Mouse (Mus musculus) embryonic facial prominence, embryonic 11.5 days (tissue): ENCODE results near the gene Ccdc28a. TPM values are rescaled to one million over a fixed set of nuclear protein-coding genes. Genes with fewer than 3 reads are reported as not detected.

Experiments
- ATAC-seq: fragments of 200-750 bp; cut with Nextera tagmentation; replicated peaks from 2 replicates; pipeline ENCODE4 v1.8.0; 2017; ENCODE audit warnings: low read depth; ENCODE audit not compliant: insufficient number of reproducible peaks, low FRiP score, low TSS enrichment
- DNase-seq: peaks from one replicate; pipeline ENCODE4 v3.0.0-alpha.2; 2015; ENCODE audit warnings: low spot score
- H3K27ac ChIP-seq: fragments of 300-500 bp; sonication (generic); replicated peaks from 2 replicates; pipeline ENCODE4 v1.5.1; 2014; ENCODE audit warnings: mild to moderate bottlenecking, low read depth, low read length, control low read depth
- H3K27me3 ChIP-seq: fragments of 300-500 bp; sonication (generic); 2 replicates; pipeline ENCODE4 v1.6.1; 2014; ENCODE audit warnings: mild to moderate bottlenecking, low read length, moderate library complexity, mixed read lengths; ENCODE audit not compliant: control insufficient read depth, insufficient read depth
- H3K36me3 ChIP-seq: fragments of 300-500 bp; sonication (generic); replicated peaks from 2 replicates; pipeline ENCODE4 v1.6.1; 2014; ENCODE audit warnings: low read depth, mild to moderate bottlenecking, low read length, moderate library complexity, mixed read lengths; ENCODE audit not compliant: control insufficient read depth, insufficient read depth
- H3K4me1 ChIP-seq: fragments of 300-500 bp; sonication (generic); 2 replicates; pipeline ENCODE4 v1.6.1; 2014; ENCODE audit warnings: low read length, mixed read lengths; ENCODE audit not compliant: control insufficient read depth, insufficient read depth
- H3K4me2 ChIP-seq: fragments of 300-500 bp; sonication (generic); 2 replicates; pipeline ENCODE4 v1.6.1; 2014; ENCODE audit warnings: low read depth, mild to moderate bottlenecking, control low read depth, low read length, moderate library complexity
- H3K4me3 ChIP-seq: fragments of 300-500 bp; sonication (generic); 2 replicates; pipeline ENCODE4 v1.5.1; 2014; ENCODE audit warnings: low read depth, low read length, control low read depth
- H3K9ac ChIP-seq: fragments of 300-500 bp; sonication (generic); replicated peaks from 2 replicates; pipeline ENCODE4 v1.6.1; 2014; ENCODE audit warnings: mild to moderate bottlenecking, control low read depth, low read length
- H3K9me3 ChIP-seq: fragments of 300-500 bp; sonication (generic); replicated peaks from 2 replicates; pipeline ENCODE4 v1.6.1; 2016; ENCODE audit warnings: mild to moderate bottlenecking, low read length, inconsistent platforms, mixed read lengths; ENCODE audit not compliant: control insufficient read depth
- WGBS: fragments of 180-500 bp; shearing (Covaris S2); extraction: QIAGEN DNeasy Blood & Tissue Kit; methylation state at CpG from one replicate; pipeline ENCODE4 v1.1.7; 2014; 5-methylcytosine and 5-hydroxymethylcytosine counted together
- polyA plus RNA-seq: library from polyadenylated mRNA; unstranded; fragments of >200 nt; fragmentation: Nextera tagmentation; extraction: Ambion mirVana; gene quantifications from 2 replicates; pipeline ENCODE4 v1.2.1, GENCODE M21; 2014

The Ccdc28a gene
- polyA plus RNA-seq, 1 experiment from 2014 or later = 10.3 TPM

DNA sequence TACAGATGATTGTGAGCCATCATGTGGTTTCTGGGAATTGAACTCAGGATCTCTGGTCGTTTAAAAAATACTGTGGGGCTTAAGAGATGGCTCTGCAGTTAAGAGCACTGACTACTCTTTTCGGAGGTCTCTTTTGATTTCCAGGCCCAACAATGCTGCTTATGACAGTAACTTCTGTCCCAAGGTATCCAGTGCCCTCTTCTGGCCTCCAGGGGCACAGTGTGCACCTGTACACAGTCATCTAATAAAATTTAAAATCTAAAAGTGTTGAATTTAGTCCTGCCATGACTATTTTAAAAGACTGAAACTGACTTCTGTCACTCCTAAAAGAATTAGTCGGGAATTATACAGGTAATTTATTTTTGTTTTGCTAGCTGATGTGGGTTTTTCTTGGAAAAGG is 907 bp downstream of the Ccdc28a start:
- no peak for DNase-seq
- Histone ChIP-seq H3K27ac (no peak overlapping the region), H3K36me3 (no peaks in the 10 kb centered on the region), H3K4me2 (no peak overlapping the region), H3K4me1 (no peaks in the 10 kb centered on the region), H3K9ac (no peak overlapping the region), H3K9me3 (no peaks in the 10 kb centered on the region), H3K27me3 (no peaks in the 10 kb centered on the region), H3K4me3 (no peak overlapping the region)
- WGBS = 52% methylated on average over 3 of the region's 3 CpGs
- ATAC-seq = no peak

DNA sequence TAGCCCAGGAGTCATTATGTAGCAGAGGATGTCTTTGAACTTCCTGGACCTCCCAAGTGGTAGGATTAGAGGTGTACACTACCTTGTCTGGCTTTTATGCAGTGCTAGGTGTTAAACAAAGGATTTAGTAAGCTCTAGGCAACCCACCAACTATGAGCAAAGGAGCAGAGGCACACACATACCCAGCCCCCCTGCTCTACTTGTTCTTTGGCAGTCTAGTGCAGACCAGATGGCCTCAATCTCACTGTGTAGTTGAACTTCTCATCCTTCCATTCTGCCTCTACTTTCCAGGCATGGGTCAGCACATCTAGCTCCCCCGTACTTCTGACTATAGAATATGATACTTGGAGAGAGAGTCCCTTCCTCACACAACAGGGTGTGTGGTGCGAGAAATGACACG is 10.4 kb downstream of the Ccdc28a start:
- Histone ChIP-seq H3K27ac (no peak overlapping the region), H3K9me3 (no peaks in the 10 kb centered on the region), H3K4me1 (no peaks in the 10 kb centered on the region), H3K4me2 (no peak overlapping the region), H3K27me3 (no peaks in the 10 kb centered on the region), H3K4me3 (no peak overlapping the region), H3K9ac (no peak overlapping the region), H3K36me3 (no peaks in the 10 kb centered on the region)
- 94% methylated on average over 3 of the region's 3 CpGs for WGBS
- no peak for ATAC-seq
- no peak for DNase-seq

- Histone ChIP-seq H3K9ac (no peak overlapping the region), H3K9me3 (no peaks in the 10 kb centered on the region), H3K27me3 (no peaks in the 10 kb centered on the region), H3K4me2 (no peak overlapping the region), H3K4me1 (no peaks in the 10 kb centered on the region), H3K36me3 (no peaks in the 10 kb centered on the region), H3K4me3 (no peak overlapping the region), H3K27ac (no peak overlapping the region)
- ATAC-seq = no peak
- DNase-seq = no peak
- WGBS = 84% methylated on average over 10 of the region's 10 CpGs
Observed at GRCm38 (mm10) chr10:18219351-18219750, 15.4 kb downstream of the Ccdc28a start.

DNA sequence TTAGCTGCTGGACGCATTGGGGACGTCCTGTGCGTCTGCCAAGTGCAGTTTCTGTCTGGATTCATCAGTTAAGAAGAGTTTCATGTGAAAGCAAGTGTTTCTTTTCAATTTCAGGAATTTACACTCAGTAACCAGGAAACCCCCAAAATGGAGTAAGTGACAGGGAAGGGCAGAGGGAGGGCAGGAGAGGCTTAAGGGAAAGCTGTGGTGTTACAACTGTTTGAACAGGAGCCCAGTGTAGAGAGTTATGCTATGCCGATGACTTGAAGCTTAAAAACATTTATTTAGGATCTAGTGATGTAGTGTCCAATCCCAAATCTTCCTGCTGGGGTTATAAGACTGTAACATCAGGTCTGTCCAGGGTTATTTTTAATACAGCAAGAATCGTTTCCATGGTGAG is 20.7 kb downstream of the Ccdc28a start:
- no peak overlapping the region for H3K4me3 ChIP-seq
- H3K27me3 ChIP-seq = no peaks in the 10 kb centered on the region
- DNase-seq (no peak), ATAC-seq (no peak)
- H3K27ac ChIP-seq = no peak overlapping the region
- no peaks in the 10 kb centered on the region for H3K9me3 ChIP-seq
- H3K36me3 ChIP-seq = no peaks in the 10 kb centered on the region
- H3K9ac ChIP-seq = no peak overlapping the region
- H3K4me1 ChIP-seq = no peaks in the 10 kb centered on the region
- H3K4me2 ChIP-seq = no peak overlapping the region
- 88% methylated on average over 5 of the region's 5 CpGs for WGBS

GRCm38 (mm10) chr10:18213373-18213772 is 21.4 kb downstream of the Ccdc28a start:
- ATAC-seq = no peak
- no peak overlapping the region for H3K4me3 ChIP-seq
- no peak overlapping the region for H3K27ac ChIP-seq
- no peaks in the 10 kb centered on the region for H3K9me3 ChIP-seq
- H3K9ac ChIP-seq = no peak overlapping the region
- H3K4me1 ChIP-seq = no peaks in the 10 kb centered on the region
- DNase-seq = no peak
- no peak overlapping the region for H3K4me2 ChIP-seq
- no peaks in the 10 kb centered on the region for H3K36me3 ChIP-seq
- H3K27me3 ChIP-seq = no peaks in the 10 kb centered on the region
- 75% methylated on average over 4 of the region's 4 CpGs for WGBS

GRCm38 (mm10) chr10:18210726-18211125 is 24.1 kb downstream of the Ccdc28a start, which contains the start of gene Ect2l:
Gene Ect2l (minus strand): TSS chr10:18210890.
- ATAC-seq (no peak; the same call in 1 of the 2 replicates), DNase-seq (peak; percentile 65)
- Histone ChIP-seq H3K4me2 (no peak within 1 kb of the TSS), H3K9me3 (no peaks in the 10 kb centered on the region), H3K36me3 (no peaks in the 10 kb centered on the region), H3K27ac (no peak within 1 kb of the TSS), H3K4me1 (no peaks in the 10 kb centered on the region), H3K9ac (no peak within 1 kb of the TSS), H3K27me3 (no peaks in the 10 kb centered on the region), H3K4me3 (no peak within 1 kb of the TSS)
- 15% methylated on average over 11 of the region's 11 CpGs for WGBS

DNA sequence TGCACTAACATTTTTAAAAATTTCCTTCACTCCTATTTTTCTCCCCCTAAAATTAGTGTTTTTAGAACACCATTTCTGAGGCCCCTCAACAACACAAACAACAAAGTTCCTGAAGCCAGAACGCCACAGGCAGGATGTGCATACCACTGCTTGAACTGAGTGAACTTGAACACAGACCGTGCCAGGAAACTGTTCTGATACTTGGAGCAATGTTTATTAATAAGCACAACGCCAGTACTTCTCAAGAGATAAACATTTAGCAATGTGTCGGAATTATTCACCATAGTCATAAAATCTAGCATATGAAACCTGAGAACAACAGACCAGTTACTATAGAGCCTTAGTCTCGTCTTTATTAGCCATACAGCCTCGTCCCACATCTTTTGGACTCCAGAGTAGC is 24.7 kb downstream of the Ccdc28a start:
- DNase-seq = no peak
- no peak for ATAC-seq
- Histone ChIP-seq H3K4me1 (no peaks in the 10 kb centered on the region), H3K4me2 (no peak overlapping the region), H3K9me3 (no peaks in the 10 kb centered on the region), H3K27ac (no peak overlapping the region), H3K36me3 (no peaks in the 10 kb centered on the region), H3K4me3 (no peak overlapping the region), H3K9ac (no peak overlapping the region), H3K27me3 (no peaks in the 10 kb centered on the region)
- WGBS = 80% methylated on average over 6 of the region's 6 CpGs

DNA sequence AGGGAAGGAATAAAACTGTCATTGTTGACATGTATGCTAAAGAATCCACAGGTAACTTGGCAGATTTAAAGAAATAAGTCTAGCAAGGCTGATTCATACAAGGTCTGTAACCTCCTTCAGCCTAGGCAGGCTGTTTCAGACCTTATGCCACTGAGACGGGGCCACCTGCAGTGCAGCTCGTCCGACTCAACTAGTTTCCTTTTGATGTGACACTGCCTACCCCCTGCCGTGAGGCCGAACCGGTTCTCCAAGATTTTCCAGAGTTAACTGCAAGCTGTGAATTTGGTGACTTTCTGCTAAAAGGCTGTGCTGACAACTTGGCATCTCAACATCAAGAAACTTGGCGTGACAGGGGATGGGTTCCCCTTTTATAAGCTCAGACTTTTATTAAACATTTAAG is 30.7 kb downstream of the Ccdc28a start:
- Histone ChIP-seq H3K36me3 (no peaks in the 10 kb centered on the region), H3K4me1 (no peaks in the 10 kb centered on the region), H3K27ac (no peak overlapping the region), H3K9me3 (no peaks in the 10 kb centered on the region), H3K4me3 (no peak overlapping the region), H3K27me3 (no peaks in the 10 kb centered on the region), H3K9ac (no peak overlapping the region), H3K4me2 (no peak overlapping the region)
- WGBS = 11% methylated on average over 7 of the region's 7 CpGs
- ATAC-seq = no peak
- peak; percentile 33 for DNase-seq
